Mouse (Mus musculus) B cell, adult (primary cell): ENCODE measurements around the gene Gm4491. TPM values are rescaled to one million over a fixed set of nuclear protein-coding genes. Genes with fewer than 3 reads are reported as not detected.

ENCODE experiments used
- total RNA-seq: library from RNA; stranded (reverse); gene quantifications from 4 replicates; pipeline ENCODE4 v1.2.4, GENCODE M21; 2023; ENCODE audit not compliant: inconsistent age

The Gm4491 gene
- not detected in 4 replicates for total RNA-seq

DNA sequence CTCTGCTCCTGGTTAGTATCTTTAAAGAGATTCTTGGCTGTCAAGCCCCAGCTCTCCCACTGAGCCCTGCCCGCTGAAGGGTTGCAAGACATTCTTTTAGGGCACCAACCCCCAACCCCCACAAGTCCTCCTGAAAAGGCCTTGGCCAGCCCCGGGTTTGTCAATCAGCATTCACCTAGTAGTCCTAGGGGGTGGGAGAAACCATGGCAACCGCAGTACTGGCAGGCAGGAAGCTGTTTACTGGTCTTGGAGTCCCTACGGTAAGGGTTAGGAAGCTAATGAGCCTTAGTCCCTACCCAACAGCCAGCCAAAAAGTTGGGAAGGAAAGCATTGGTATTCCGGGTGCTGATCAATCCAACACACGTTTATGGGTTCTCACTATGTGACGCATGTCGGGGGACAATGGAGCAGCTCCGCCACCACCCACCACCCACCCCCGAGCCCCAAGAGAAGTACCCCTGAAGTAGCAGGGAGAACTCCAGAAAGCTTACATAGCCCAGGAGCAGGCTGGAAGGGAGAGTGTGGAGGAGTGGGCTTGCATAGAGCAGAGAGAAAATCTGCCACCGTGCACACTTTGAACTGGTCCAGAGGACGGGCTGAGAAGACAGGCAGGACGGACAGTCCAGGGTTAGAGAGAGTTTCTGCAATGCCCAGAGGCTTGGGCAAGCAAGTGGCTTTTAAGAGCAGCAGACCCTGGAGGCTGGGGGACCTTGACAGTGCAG is at the start of gene Gm4491:
Gene Gm4491 (minus strand): TSS at position 61 of the 722 bp plus-strand sequence.

GRCm38 (mm10) chr14:57133161-57133661 is 17.5 kb upstream of the Gm4491 start, which contains the start of gene Gjb6:
Gjb6 (minus strand) TSS chr14:57133611.

GRCm38 (mm10) chr14:57104106-57105023 is 11.3 kb downstream of the Gm4491 start, which contains the start of gene Gjb2:
Gjb2 (minus strand) TSS chr14:57104702.

Other genes with a start within 250 kb of the Gm4491 start
- 109 to 129 TPM (median 119 TPM) in 4 replicates for gene Zmym2, start 229.2 kb downstream of the Gm4491 start, total RNA-seq
- gene Gja3, start 57.8 kb downstream of the Gm4491 start, total RNA-seq, result not detected in 4 replicates
- 0.26 to 0.36 TPM in 2 of 4 replicates, not detected in the others for gene Gjb2, start 11.2 kb downstream of the Gm4491 start, total RNA-seq
- not detected in 4 replicates for gene Gjb6, start 17.7 kb upstream of the Gm4491 start, total RNA-seq